Mouse (Mus musculus) neural tube, embryonic 11.5 days (tissue): ENCODE measurements at regions not wholly inside any gene's neighbourhood (a gene's known extent, or its start where the extent isn't known, plus 50 kb on each side); places are given as distances from the start of the nearest gene placed in this dataset.

Experiments used
- ATAC-seq: fragments of 200-750 bp; cut with Nextera tagmentation; 2 replicates; pipeline ENCODE4 v1.8.0; 2017; ENCODE audit warnings: moderate number of reproducible peaks, mild to moderate bottlenecking, moderate TSS enrichment, moderate library complexity; ENCODE audit not compliant: insufficient read depth, low FRiP score, low TSS enrichment
- DNase-seq: peaks from one replicate; pipeline ENCODE4 v3.0.0-alpha.2; 2015; ENCODE audit warnings: low spot score
- H3K27ac ChIP-seq: fragments of 300-500 bp; sonication (generic); 2 replicates; pipeline ENCODE4 v1.5.1; 2014; ENCODE audit warnings: low read depth, mild to moderate bottlenecking, low read length
- H3K27me3 ChIP-seq: fragments of 300-500 bp; sonication (generic); 2 replicates; pipeline ENCODE4 v1.6.1; 2014; ENCODE audit warnings: mild to moderate bottlenecking, low read length, mixed read lengths; ENCODE audit not compliant: control insufficient read depth, insufficient read depth
- H3K36me3 ChIP-seq: fragments of 300-500 bp; sonication (generic); 2 replicates; pipeline ENCODE4 v1.6.1; 2014; ENCODE audit warnings: mild to moderate bottlenecking, low read length, moderate library complexity, mixed read lengths; ENCODE audit not compliant: control insufficient read depth, insufficient read depth
- H3K4me1 ChIP-seq: fragments of 300-500 bp; sonication (generic); 2 replicates; pipeline ENCODE4 v1.6.1; 2014; ENCODE audit warnings: low read length, mixed read lengths; ENCODE audit not compliant: control insufficient read depth, insufficient read depth
- H3K4me2 ChIP-seq: fragments of 300-500 bp; sonication (generic); 2 replicates; pipeline ENCODE4 v1.6.1; 2014; ENCODE audit warnings: low read depth, mild to moderate bottlenecking, moderate library complexity
- H3K4me3 ChIP-seq: fragments of 300-500 bp; sonication (generic); 2 replicates; pipeline ENCODE4 v1.5.1; 2014; ENCODE audit warnings: low read depth, low read length
- H3K9ac ChIP-seq: fragments of 300-500 bp; sonication (generic); 2 replicates; pipeline ENCODE4 v1.6.1; 2014; ENCODE audit warnings: mild to moderate bottlenecking, low read length
- H3K9me3 ChIP-seq: fragments of 300-500 bp; sonication (generic); 2 replicates; pipeline ENCODE4 v1.6.1; 2016; ENCODE audit warnings: low read length; ENCODE audit not compliant: control insufficient read depth
- WGBS: fragments of 180-500 bp; shearing (Covaris S2); extraction: QIAGEN DNeasy Blood & Tissue Kit; methylation state at CpG from one replicate; pipeline ENCODE4 v1.1.7; 2014; 5-methylcytosine and 5-hydroxymethylcytosine counted together

- no peaks in the 10 kb centered on the region for H3K27me3 ChIP-seq
- H3K9ac ChIP-seq: no peak overlapping the region
- no peaks in the 10 kb centered on the region for H3K4me1 ChIP-seq
- DNase-seq (no peak), ATAC-seq (no peak)
- no peaks in the 10 kb centered on the region for H3K36me3 ChIP-seq
- no peak overlapping the region for H3K4me2 ChIP-seq
- no peak overlapping the region for H3K4me3 ChIP-seq
- H3K27ac ChIP-seq: no peak overlapping the region
- 85% methylated on average over 3 of the region's 3 CpGs for WGBS
- H3K9me3 ChIP-seq: no peaks in the 10 kb centered on the region
Measured at GRCm38 (mm10) chr15:42231692-42232091, 2097.5 kb downstream of the 9330182O14Rik start.

GRCm38 (mm10) chr15:42246812-42247211 lies 2112.6 kb downstream of the 9330182O14Rik start:
- H3K4me3 ChIP-seq: no peak overlapping the region
- no peaks in the 10 kb centered on the region for H3K36me3 ChIP-seq
- WGBS: 98% methylated on average over 1 of the region's 1 CpGs
- no peaks in the 10 kb centered on the region for H3K27me3 ChIP-seq
- no peak overlapping the region for H3K4me2 ChIP-seq
- no peak for DNase-seq
- H3K4me1 ChIP-seq: no peaks in the 10 kb centered on the region
- H3K27ac ChIP-seq: no peak overlapping the region
- H3K9me3 ChIP-seq: no peaks in the 10 kb centered on the region
- no peak for ATAC-seq
- H3K9ac ChIP-seq: no peak overlapping the region

DNA sequence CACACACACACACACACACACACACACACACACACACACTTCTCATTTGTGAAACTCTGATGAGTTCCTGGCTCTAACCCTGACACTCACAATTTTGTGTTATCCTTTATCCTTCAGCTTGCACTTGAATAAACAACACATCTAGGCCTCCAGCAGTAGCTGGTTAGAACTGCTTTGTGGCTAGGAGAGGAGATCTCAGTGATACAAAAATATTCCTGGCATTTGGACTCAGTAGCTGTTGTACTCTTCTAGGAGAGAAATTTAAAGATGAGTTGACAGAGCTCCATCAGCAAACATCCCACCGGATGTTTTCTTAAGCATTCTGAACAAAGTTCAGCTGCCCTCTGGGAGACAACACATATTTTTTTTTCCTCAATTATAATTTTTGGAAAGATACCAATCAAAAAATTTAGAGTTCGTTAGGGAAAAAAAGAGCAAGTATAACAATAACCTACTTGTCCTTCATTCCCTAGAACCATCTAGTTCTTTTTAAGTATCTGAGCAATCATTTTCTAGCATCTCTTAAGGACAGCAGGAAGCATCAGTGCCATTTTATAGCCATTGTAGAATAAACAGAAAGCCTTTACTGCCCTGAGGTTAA lies 2118.7 kb downstream of the 9330182O14Rik start:
- Histone ChIP-seq H3K36me3 (no peaks in the 10 kb centered on the region), H3K4me2 (no peak overlapping the region), H3K4me3 (no peak overlapping the region), H3K27ac (no peak overlapping the region), H3K27me3 (no peaks in the 10 kb centered on the region), H3K9ac (no peak overlapping the region), H3K9me3 (no peaks in the 10 kb centered on the region), H3K4me1 (no peaks in the 10 kb centered on the region)
- ATAC-seq (no peak), DNase-seq (no peak)
- 80% methylated on average over 2 of the region's 2 CpGs for WGBS

- H3K27me3 ChIP-seq: no peaks in the 10 kb centered on the region
- H3K4me1 ChIP-seq: no peaks in the 10 kb centered on the region
- H3K9ac ChIP-seq: no peak overlapping the region
- ATAC-seq (no peak), DNase-seq (no peak)
- no peak overlapping the region for H3K4me2 ChIP-seq
- H3K4me3 ChIP-seq: no peak overlapping the region
- no peaks in the 10 kb centered on the region for H3K9me3 ChIP-seq
- WGBS: 76% methylated on average over 2 of the region's 2 CpGs
- H3K27ac ChIP-seq: no peak overlapping the region
- H3K36me3 ChIP-seq: no peaks in the 10 kb centered on the region
Measured at GRCm38 (mm10) chr15:42256343-42256742, 2122.2 kb downstream of the 9330182O14Rik start.

DNA sequence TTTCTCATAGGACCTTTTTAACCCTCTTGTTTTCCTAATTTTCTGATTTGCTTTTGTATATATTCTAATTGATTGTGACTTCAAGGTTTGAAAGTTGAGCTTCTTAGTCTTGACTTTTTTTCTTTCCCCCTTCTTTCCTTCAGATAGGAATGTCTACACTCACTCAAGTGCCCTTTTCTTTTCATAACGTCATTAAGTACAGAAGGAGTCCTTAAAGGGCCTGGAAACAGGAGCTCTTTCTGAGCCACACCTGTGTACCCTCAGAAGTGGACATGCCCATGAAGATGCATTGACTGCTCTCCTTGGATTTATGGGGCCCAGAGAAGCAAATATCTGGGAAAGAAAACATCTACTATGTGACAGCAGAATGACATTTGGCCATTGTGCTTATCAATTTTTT lies 2141.0 kb downstream of the 9330182O14Rik start:
- H3K27me3 ChIP-seq: no peaks in the 10 kb centered on the region
- H3K4me3 ChIP-seq: no peak overlapping the region
- H3K9ac ChIP-seq: no peak overlapping the region
- WGBS: 62% methylated on average over 1 of the region's 1 CpGs
- no peaks in the 10 kb centered on the region for H3K4me1 ChIP-seq
- H3K4me2 ChIP-seq: no peak overlapping the region
- ATAC-seq: no peak
- H3K36me3 ChIP-seq: no peaks in the 10 kb centered on the region
- no peaks in the 10 kb centered on the region for H3K9me3 ChIP-seq
- no peak for DNase-seq
- H3K27ac ChIP-seq: no peak overlapping the region

- Histone ChIP-seq H3K9me3 (no peaks in the 10 kb centered on the region), H3K27ac (no peak overlapping the region), H3K4me1 (no peaks in the 10 kb centered on the region), H3K36me3 (no peaks in the 10 kb centered on the region), H3K27me3 (no peaks in the 10 kb centered on the region), H3K4me2 (no peak overlapping the region), H3K9ac (no peak overlapping the region), H3K4me3 (no peak overlapping the region)
- ATAC-seq (no peak), DNase-seq (no peak)
- 80% methylated on average over 2 of the region's 2 CpGs for WGBS
Measured at GRCm38 (mm10) chr15:42277247-42277646, 2143.1 kb downstream of the 9330182O14Rik start.

DNA sequence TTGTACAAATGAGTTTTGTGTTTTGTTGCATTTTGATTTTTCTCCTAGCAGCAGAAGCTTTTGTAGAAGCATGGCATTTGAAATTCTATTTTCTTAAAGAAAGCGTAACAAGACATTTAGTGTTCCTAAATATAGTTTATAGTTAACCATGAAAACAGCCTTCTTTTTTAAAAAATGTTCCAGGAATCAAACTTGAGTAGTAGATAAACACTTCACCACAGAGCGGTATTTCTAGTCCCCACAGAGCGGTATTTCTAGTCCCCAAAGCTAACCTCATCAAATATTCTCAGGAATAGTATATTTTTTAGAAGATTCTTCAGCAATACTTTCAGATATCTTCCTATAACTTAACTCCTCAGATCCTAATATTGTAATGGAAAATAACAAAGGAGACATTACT lies 2146.6 kb downstream of the 9330182O14Rik start:
- H3K27me3 ChIP-seq: no peaks in the 10 kb centered on the region
- no peak overlapping the region for H3K4me3 ChIP-seq
- ATAC-seq: no peak
- no peak overlapping the region for H3K9ac ChIP-seq
- H3K4me2 ChIP-seq: no peak overlapping the region
- no peaks in the 10 kb centered on the region for H3K4me1 ChIP-seq
- no peak for DNase-seq
- no peak overlapping the region for H3K27ac ChIP-seq
- 95% methylated on average over 3 of the region's 3 CpGs for WGBS
- no peaks in the 10 kb centered on the region for H3K36me3 ChIP-seq
- no peaks in the 10 kb centered on the region for H3K9me3 ChIP-seq

DNA sequence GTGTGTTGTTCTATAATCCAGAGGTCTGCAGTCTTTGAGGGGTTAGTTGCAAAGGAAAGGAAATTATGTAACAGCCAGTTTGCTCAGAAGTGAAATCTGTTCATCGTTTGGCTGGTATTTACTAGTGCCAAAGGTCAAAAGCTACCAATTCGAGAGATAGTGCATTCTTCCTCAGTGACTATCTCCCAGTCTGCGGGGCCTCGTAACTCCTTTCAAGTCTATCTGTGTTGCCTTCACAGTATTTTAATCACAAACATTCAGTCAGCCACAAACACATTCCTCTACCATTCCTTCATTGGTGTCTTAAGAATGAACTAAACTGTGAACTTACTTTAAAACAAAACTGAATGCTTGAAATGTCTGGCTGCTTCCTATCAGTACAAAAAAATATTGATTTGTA lies 2162.2 kb downstream of the 9330182O14Rik start:
- H3K4me2 ChIP-seq: no peak overlapping the region
- no peak for ATAC-seq
- no peaks in the 10 kb centered on the region for H3K36me3 ChIP-seq
- no peak for DNase-seq
- H3K4me1 ChIP-seq: no peaks in the 10 kb centered on the region
- no peaks in the 10 kb centered on the region for H3K9me3 ChIP-seq
- H3K4me3 ChIP-seq: no peak overlapping the region
- WGBS: 58% methylated on average over 4 of the region's 4 CpGs
- no peak overlapping the region for H3K9ac ChIP-seq
- H3K27me3 ChIP-seq: no peaks in the 10 kb centered on the region
- no peak overlapping the region for H3K27ac ChIP-seq

GRCm38 (mm10) chr15:42297430-42297829 lies 2163.3 kb downstream of the 9330182O14Rik start:
- no peaks in the 10 kb centered on the region for H3K27me3 ChIP-seq
- no peak overlapping the region for H3K9ac ChIP-seq
- H3K27ac ChIP-seq: no peak overlapping the region
- H3K9me3 ChIP-seq: no peaks in the 10 kb centered on the region
- H3K4me3 ChIP-seq: no peak overlapping the region
- no peaks in the 10 kb centered on the region for H3K36me3 ChIP-seq
- no peaks in the 10 kb centered on the region for H3K4me1 ChIP-seq
- H3K4me2 ChIP-seq: no peak overlapping the region
- DNase-seq (no peak), ATAC-seq (no peak)
